Mouse (Mus musculus): ENCODE results near the gene 5730455P16Rik. TPM values are rescaled to one million over a fixed set of nuclear protein-coding genes. Genes with fewer than 3 reads are reported as not detected.
"Not testable (repeated sequence)": the region's sequence is repeated elsewhere in the genome, so short reads cannot be mapped to it uniquely, and the experiment has no call there.

Gene 5730455P16Rik
- total and polyA plus RNA-seq, 3 experiments: 12.7 to 19.7 (median 15.0) TPM

DNA sequence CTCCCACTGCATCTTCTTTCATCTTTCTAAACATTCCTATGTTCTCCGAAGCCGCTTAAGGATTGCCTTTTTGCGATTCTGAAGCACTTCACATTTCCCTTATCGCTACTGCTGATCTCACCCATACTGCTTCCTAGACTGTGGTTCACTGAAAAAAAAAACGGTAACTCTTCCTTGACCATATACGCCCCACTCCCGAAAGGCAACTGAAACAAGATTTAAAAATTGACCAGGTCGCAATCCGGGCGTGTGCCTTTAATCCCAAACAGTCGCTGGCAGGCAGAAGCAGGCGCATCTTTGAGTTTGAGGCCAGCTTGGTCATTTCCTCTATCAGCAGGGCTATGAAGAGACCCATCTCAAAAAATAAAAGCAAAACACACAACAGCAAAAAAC is 4.8 kb upstream of the 5730455P16Rik start:
- dilution Hi-C loops (cut with MboI; ENCODE audit: extremely low pct_ligation_motif_present, extremely low pct_unique_long_range_greater_than_20kb, low sequenced_read_pairs) (no loop called here), in situ Hi-C loops (cut with MboI; ENCODE audit: low pct_ligation_motif_present, low pct_unique_long_range_greater_than_20kb, low sequenced_read_pairs) (no loop called here)
- Histone ChIP-seq H3K36me3 (replicated peaks in 1 of 2; ENCODE audit: control insufficient read depth in 1 of 2, insufficient read depth in 1 of 2, low read length in 1 of 2) (peaks cover 9 to 29% of the 10 kb centered on the region in 2 experiments), H3K27ac (ENCODE audit: insufficient read depth, low read depth) (peak overlapping the region; percentile 50; the same call in 1 of the 2 replicates), H3K9ac (ENCODE audit: insufficient read depth, low read depth) (peak overlapping the region; percentile 100), H3K27me3 (replicated peaks) (no peaks in the 10 kb centered on the region), H3K4me2 (ENCODE audit: insufficient read depth, low read depth, poor library complexity, severe bottlenecking) (peak overlapping the region; percentile 88), H3K4me3 (replicated peaks in 1 of 3; ENCODE audit: low read depth in 2 of 3, low read length in 2 of 3, poor library complexity in 1 of 3) (peak overlapping the region; percentile 52 to 91 (median 67)), H3K4me1 (ENCODE audit: control insufficient read depth in 1 of 2, insufficient read depth in 2 of 2) (peaks cover 3 to 27% of the 10 kb centered on the region in 2 experiments; a peak in 3 of 4 replicates), H3K9me3 (replicated peaks; ENCODE audit: low read length) (no peaks in the 10 kb centered on the region), H3K79me2 (replicated peaks; ENCODE audit: control insufficient read depth, extremely low read depth, insufficient read depth, poor library complexity, severe bottlenecking) (peaks cover 46% of the 10 kb centered on the region)
- DNase-seq (ENCODE audit: extremely low read depth): peak; percentile 47
- TF ChIP-seq CHD2 (IDR thresholded peaks at IDR 0.05; ENCODE audit: low read length): no peak
- no peak; the same call in 1 of the 2 replicates for TF ChIP-seq E2F4 (IDR thresholded peaks at IDR 0.05; ENCODE audit: insufficient replicate concordance, low read depth, low read length)
- no peak for TF ChIP-seq TCF12 (IDR thresholded peaks at IDR 0.05; ENCODE audit: low read depth, low read length)
- TF ChIP-seq KAT2A (IDR thresholded peaks at IDR 0.05; ENCODE audit: insufficient replicate concordance, low read length): no peak
- TF ChIP-seq CTCF (conservative IDR thresholded peaks at IDR 0.05 in 1 of 2, IDR thresholded peaks at IDR 0.05 in 1 of 2; ENCODE audit: low read depth in 2 of 2, low read length in 2 of 2): no peak
- TF ChIP-seq ZKSCAN1 (IDR thresholded peaks at IDR 0.05; ENCODE audit: borderline replicate concordance, low read depth, low read length): no peak; the same call in 1 of the 2 replicates
- peak; percentile 97 for TF ChIP-seq CHD1 (IDR thresholded peaks at IDR 0.05; ENCODE audit: low read depth, low read length)
- TF ChIP-seq USF1 (IDR thresholded peaks at IDR 0.05; ENCODE audit: low read depth, low read length): no peak
- TF ChIP-seq POLR2A (IDR thresholded peaks at IDR 0.05; ENCODE audit: low read depth, low read length): no peak
- peak; percentile 3; the same call in 1 of the 2 replicates for TF ChIP-seq MXI1 (IDR thresholded peaks at IDR 0.05; ENCODE audit: low read depth, low read length)
- TF ChIP-seq IRF4 (IDR thresholded peaks at IDR 0.05; ENCODE audit: low read depth, low read length): no peak
- TF ChIP-seq RCOR1 (conservative IDR thresholded peaks at IDR 0.05; ENCODE audit: low read depth, low read length): no peak
- no peak for TF ChIP-seq NRF1 (IDR thresholded peaks at IDR 0.05; ENCODE audit: low read depth, low read length)
- no peak for TF ChIP-seq MAZ (IDR thresholded peaks at IDR 0.05; ENCODE audit: low read depth, low read length)
- TF ChIP-seq UBTF (IDR thresholded peaks at IDR 0.05; ENCODE audit: low read depth, low read length): no peak
- TF ChIP-seq EP300 (IDR thresholded peaks at IDR 0.05; ENCODE audit: low read length): 0 out of 2 replicates have a peak, but pooled peaks have one; percentile 9
- TF ChIP-seq MAX (IDR thresholded peaks at IDR 0.05; ENCODE audit: low read length): no peak
- TF ChIP-seq TBP (conservative IDR thresholded peaks at IDR 0.05; ENCODE audit: low read depth, low read length): no peak
- peak; percentile 50; the same call in 1 of the 2 replicates for TF ChIP-seq ELF1 (IDR thresholded peaks at IDR 0.05; ENCODE audit: low read depth, low read length)
- no peak for TF ChIP-seq BHLHE40 (IDR thresholded peaks at IDR 0.05; ENCODE audit: low read depth, low read length)
- TF ChIP-seq RAD21 (IDR thresholded peaks at IDR 0.05; ENCODE audit: low read depth, low read length): no peak
- no peak for TF ChIP-seq SIN3A (IDR thresholded peaks at IDR 0.05; ENCODE audit: low read length)
- TF ChIP-seq POLR2AphosphoS2 (IDR thresholded peaks at IDR 0.05; ENCODE audit: low read depth, low read length): no peak
- peak; percentile 90 for TF ChIP-seq ZNF384 (IDR thresholded peaks at IDR 0.05; ENCODE audit: low read depth, low read length)

DNA sequence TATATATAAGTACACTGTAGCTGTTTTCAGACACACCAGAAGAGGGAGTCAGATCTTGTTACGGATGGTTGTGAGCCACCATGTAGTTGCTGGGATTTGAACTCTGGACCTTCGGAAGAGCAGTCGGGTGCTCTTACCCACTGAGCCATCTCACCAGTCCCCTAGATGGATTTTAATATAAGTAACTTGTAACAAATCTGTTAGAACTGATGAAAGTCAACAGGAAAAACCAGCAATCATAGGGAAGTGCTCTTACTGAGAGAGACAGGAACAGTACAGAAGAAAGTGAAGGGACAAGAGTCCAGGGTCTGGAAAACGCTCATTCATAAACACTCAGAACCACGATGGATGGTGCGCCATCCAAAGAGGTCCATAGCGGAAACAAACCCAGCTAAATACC is 1.4 kb upstream of the 5730455P16Rik start:
- not testable (repeated sequence) for H3K27me3 ChIP-seq (replicated peaks)

More for the DNA sequence above, 1.4 kb upstream of the 5730455P16Rik start:
- Histone ChIP-seq H3K36me3 (replicated peaks in 1 of 2; ENCODE audit: control insufficient read depth in 1 of 2, insufficient read depth in 1 of 2, low read length in 1 of 2) (peaks cover 12 to 22% of the 10 kb centered on the region in 2 experiments), H3K4me1 (ENCODE audit: control insufficient read depth in 1 of 2, insufficient read depth in 2 of 2) (peaks cover 0 to 18% of the 10 kb centered on the region in 2 experiments; a peak in 3 of 4 replicates), H3K79me2 (replicated peaks; ENCODE audit: control insufficient read depth, extremely low read depth, insufficient read depth, poor library complexity, severe bottlenecking) (peaks cover 12% of the 10 kb centered on the region)
- in situ Hi-C loops (cut with MboI; ENCODE audit: low pct_ligation_motif_present, low pct_unique_long_range_greater_than_20kb, low sequenced_read_pairs); H3K9ac ChIP-seq (ENCODE audit: insufficient read depth, low read depth); H3K27ac ChIP-seq (ENCODE audit: insufficient read depth, low read depth); H3K9me3 ChIP-seq (replicated peaks; ENCODE audit: low read length); H3K4me3 ChIP-seq (replicated peaks in 1 of 3; ENCODE audit: low read depth in 2 of 3, low read length in 2 of 3, poor library complexity in 1 of 3); H3K4me2 ChIP-seq (ENCODE audit: insufficient read depth, low read depth, poor library complexity, severe bottlenecking); DNase-seq (ENCODE audit: extremely low read depth); dilution Hi-C loops (cut with MboI; ENCODE audit: extremely low pct_ligation_motif_present, extremely low pct_unique_long_range_greater_than_20kb, low sequenced_read_pairs): not testable (repeated sequence)

Data from CH12.LX (cell line).